Mouse (Mus musculus): ENCODE data around the gene Cd300lf.

DNA sequence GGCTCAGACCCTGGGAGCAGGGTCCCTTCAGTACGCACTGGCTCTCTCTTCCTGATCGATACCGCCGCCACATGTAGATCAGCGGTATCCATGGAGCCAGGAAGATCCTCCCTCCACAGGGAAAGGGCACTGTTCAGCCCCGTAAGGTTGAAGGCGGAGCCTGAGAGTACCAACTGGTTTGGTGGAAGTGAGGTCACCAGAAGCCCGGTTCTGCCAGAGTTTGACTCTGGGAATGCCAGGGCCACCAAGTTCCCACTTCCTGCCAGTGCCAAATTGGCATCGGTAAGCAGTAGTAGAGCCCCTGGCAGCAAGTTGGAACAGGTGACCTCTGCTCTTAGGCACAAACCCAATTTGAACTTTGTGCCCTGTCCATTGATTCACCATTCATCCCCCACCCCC lies 31.2 kb upstream of the Cd300lf start:
- TF ChIP-seq POLR2A (IDR thresholded peaks at IDR 0.05; ENCODE audit: low read depth, low read length) (peak; percentile 17), CTCF (conservative IDR thresholded peaks at IDR 0.05; ENCODE audit: insufficient read depth, insufficient read length, low read depth, low read length) (no peak)
